Mouse (Mus musculus) lung, adult 2 months (tissue): ENCODE data around the gene Ina.

ENCODE experiments used
- CTCF ChIP-seq: fragments of 200-500 bp; IDR thresholded peaks from 2 replicates; pipeline ENCODE4 v1.5.1; 2011; ENCODE audit warnings: mild to moderate bottlenecking, low read length, control low read depth; ENCODE audit not compliant: insufficient read depth
- POLR2A ChIP-seq: fragments of 200-500 bp; IDR thresholded peaks from 2 replicates; pipeline ENCODE4 v1.6.1; 2011; ENCODE audit warnings: low read depth, mild to moderate bottlenecking, control low read depth, low read length, borderline replicate concordance; ENCODE audit errors: extremely low read depth

GRCm38 (mm10) chr19:47006321-47006720, 8.2 kb upstream of the Ina start:
- TF ChIP-seq CTCF: no peak
- TF ChIP-seq POLR2A: no peak
